Mouse (Mus musculus): ENCODE data around the gene Gm9922. TPM values are rescaled to one million over a fixed set of nuclear protein-coding genes. Genes with fewer than 3 reads are reported as not detected.
A peak's percentile ranks its signal among the peaks of the same experiment; 100 is the strongest.

Gm9922 gene
- polyA plus RNA-seq (2016; fragmentation: Nextera tagmentation; extraction: Ambion mirVana): 0.58 TPM in 1 of 2 replicates, not detected in the other

DNA sequence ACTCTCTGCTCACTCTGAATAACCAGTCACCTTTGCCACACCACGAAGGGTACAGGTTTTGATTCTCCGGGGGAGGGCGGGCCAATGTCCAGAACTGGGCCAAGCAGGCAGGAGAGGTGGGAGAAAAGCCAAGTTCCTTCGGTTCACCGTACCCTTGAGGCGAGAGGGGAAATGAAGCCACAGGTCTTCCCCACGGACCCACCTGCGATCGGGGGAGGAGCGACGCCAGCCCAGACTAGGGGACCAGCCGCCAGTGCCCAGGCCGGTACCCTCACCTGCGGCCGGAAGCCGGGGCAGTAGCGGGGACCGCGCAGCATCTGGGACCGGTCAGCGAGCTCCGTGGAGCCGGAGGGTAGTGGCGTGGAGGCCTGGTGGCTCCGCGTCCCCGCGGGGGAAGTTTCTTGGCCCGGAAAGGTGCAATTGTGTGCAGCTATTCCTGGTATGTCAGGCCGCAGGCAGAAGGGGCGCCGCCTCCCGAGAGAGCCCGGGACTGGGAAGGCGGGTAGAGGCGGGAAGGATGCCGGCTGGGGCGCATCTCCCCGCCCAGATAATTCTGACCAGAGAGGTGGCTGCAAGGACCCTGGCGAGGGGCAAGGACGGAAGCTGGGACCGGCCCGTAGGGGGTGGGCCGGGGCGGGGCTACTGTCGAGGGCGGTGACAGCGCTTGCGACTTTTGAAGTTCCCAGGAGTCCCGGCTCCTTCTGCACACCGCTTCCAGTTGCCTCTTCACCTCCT lies at the start of gene Gm9922, which contains the start of gene Lmo7:
Gm9922 (minus strand) TSS at position 578 of the 735 bp plus-strand sequence.
Lmo7 (plus strand) TSS at position 721 of the 735 bp plus-strand sequence.
- Histone ChIP-seq H3K9me3 (no peaks in the 10 kb centered on the region), H3K27me3 (ENCODE audit: insufficient read depth, poor library complexity, severe bottlenecking) (peaks cover 56% of the 10 kb centered on the region), H3K27ac (peak within 1 kb of the TSS; percentile 79), H3K36me3 (no peaks in the 10 kb centered on the region), H3K4me3 (peak within 1 kb of the TSS; percentile 78), H3K4me1 (replicated peaks) (peaks cover 18% of the 10 kb centered on the region)
- DNase-seq (ENCODE audit: low spot score): peak; percentile 74
- under 1% methylated on average over 51 of the region's 51 CpGs for WGBS

- Histone ChIP-seq H3K27ac (no peak overlapping the region), H3K4me1 (replicated peaks) (no peaks in the 10 kb centered on the region), H3K27me3 (ENCODE audit: insufficient read depth, poor library complexity, severe bottlenecking) (no peaks in the 10 kb centered on the region), H3K4me3 (no peak overlapping the region), H3K36me3 (no peaks in the 10 kb centered on the region), H3K9me3 (no peaks in the 10 kb centered on the region)
- no peak for DNase-seq (ENCODE audit: low spot score)
- WGBS: 89% methylated on average over 3 of the region's 3 CpGs
Observed at GRCm38 (mm10) chr14:101778426-101778825, 48.8 kb upstream of the Gm9922 start.

- DNase-seq (ENCODE audit: low spot score): no peak
- H3K9me3 ChIP-seq: no peaks in the 10 kb centered on the region
- H3K4me1 ChIP-seq (replicated peaks): no peaks in the 10 kb centered on the region
- H3K27ac ChIP-seq: no peak overlapping the region
- no peaks in the 10 kb centered on the region for H3K36me3 ChIP-seq
- H3K27me3 ChIP-seq (ENCODE audit: insufficient read depth, poor library complexity, severe bottlenecking): no peaks in the 10 kb centered on the region
- WGBS: 35% methylated on average over 3 of the region's 3 CpGs
- no peak overlapping the region for H3K4me3 ChIP-seq
Observed at GRCm38 (mm10) chr14:101777129-101777493, 47.5 kb upstream of the Gm9922 start.

GRCm38 (mm10) chr14:101776296-101777128 lies 46.9 kb upstream of the Gm9922 start:
- Histone ChIP-seq H3K4me3 (no peak overlapping the region), H3K27ac (no peak overlapping the region), H3K36me3 (no peaks in the 10 kb centered on the region), H3K9me3 (no peaks in the 10 kb centered on the region), H3K27me3 (ENCODE audit: insufficient read depth, poor library complexity, severe bottlenecking) (no peaks in the 10 kb centered on the region), H3K4me1 (replicated peaks) (no peaks in the 10 kb centered on the region)
- 12% methylated on average over 4 of the region's 4 CpGs for WGBS
- no peak for DNase-seq (ENCODE audit: low spot score)

- no peak for DNase-seq (ENCODE audit: low spot score)
- no peaks in the 10 kb centered on the region for H3K27me3 ChIP-seq (ENCODE audit: insufficient read depth, poor library complexity, severe bottlenecking)
- no peak overlapping the region for H3K4me3 ChIP-seq
- 56% methylated on average over 4 of the region's 4 CpGs for WGBS
- no peak overlapping the region for H3K27ac ChIP-seq
- H3K36me3 ChIP-seq: no peaks in the 10 kb centered on the region
- no peaks in the 10 kb centered on the region for H3K9me3 ChIP-seq
- H3K4me1 ChIP-seq (replicated peaks): no peaks in the 10 kb centered on the region
Observed at GRCm38 (mm10) chr14:101774631-101775030, 45.0 kb upstream of the Gm9922 start.

DNA sequence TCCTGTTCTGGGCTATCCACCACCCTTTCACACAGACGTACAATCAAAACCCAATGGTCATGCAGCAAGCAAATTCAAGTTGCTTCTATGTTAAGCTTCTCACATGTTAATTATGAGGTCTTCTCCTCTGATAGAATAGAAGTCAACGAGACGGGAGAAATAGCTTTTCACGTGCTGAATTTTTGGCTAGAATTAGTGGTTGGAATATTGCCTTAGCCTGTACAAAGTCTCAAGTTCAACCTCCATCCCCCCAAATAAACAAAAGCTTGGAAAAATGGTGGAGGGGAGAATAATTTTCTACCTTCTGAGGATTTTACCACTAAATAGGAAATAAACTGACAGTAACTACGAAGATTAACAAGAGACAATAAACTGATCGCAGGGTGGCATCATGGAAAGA lies 42.1 kb upstream of the Gm9922 start:
- Histone ChIP-seq H3K27ac (no peak overlapping the region), H3K27me3 (ENCODE audit: insufficient read depth, poor library complexity, severe bottlenecking) (no peaks in the 10 kb centered on the region), H3K36me3 (no peaks in the 10 kb centered on the region), H3K9me3 (no peaks in the 10 kb centered on the region), H3K4me1 (replicated peaks) (no peaks in the 10 kb centered on the region), H3K4me3 (no peak overlapping the region)
- 96% methylated on average over 6 of the region's 6 CpGs for WGBS
- no peak for DNase-seq (ENCODE audit: low spot score)

DNA sequence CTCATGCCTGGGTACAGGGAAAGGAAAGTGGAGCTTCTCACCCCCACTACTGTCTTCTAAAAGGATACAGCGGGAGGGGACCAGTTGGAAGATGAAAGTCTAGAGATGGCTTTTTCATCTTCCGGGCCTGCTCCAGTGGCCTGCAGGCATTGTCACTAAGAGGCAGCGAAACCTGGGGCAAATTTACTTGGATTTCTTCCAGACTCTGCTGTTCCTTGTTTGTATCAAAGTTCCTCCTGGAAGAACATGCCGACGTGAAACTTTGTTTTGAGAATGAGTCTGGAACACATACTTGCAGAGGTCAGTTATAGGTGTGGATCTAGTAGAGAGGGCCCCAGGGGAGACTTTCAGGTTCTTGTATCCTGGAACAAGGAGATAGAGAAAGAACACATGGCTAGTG lies 41.7 kb upstream of the Gm9922 start:
- no peak for DNase-seq (ENCODE audit: low spot score)
- Histone ChIP-seq H3K9me3 (no peaks in the 10 kb centered on the region), H3K36me3 (no peaks in the 10 kb centered on the region), H3K4me3 (no peak overlapping the region), H3K27me3 (ENCODE audit: insufficient read depth, poor library complexity, severe bottlenecking) (no peaks in the 10 kb centered on the region), H3K4me1 (replicated peaks) (no peaks in the 10 kb centered on the region), H3K27ac (no peak overlapping the region)
- 87% methylated on average over 5 of the region's 5 CpGs for WGBS

DNA sequence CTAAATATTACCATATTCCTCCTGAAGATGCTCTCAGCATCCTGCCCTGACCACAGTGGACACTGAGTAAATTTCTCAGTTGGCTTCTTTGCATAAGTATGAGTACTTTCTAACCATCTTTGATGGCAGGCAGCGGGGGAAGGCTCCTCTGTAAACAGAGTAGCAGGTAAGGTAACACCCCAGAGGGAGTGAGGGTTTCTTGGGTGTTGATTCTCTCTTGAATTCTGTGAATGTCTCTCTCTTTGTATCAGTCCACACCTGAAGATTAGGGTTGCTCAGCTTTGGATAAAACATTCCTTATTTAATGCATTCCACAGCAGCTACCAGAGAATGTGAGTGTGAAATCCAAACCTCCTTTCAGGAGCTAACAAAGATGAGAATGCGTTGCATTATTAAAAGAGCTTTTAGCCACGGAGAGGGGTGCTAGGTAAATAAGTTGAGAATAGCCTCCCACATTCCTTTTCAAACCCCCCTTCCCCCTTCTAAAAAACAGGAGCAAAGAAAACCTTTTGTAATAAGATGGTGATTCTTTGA lies 34.2 kb upstream of the Gm9922 start:
- no peaks in the 10 kb centered on the region for H3K9me3 ChIP-seq
- no peak overlapping the region for H3K27ac ChIP-seq
- no peak for DNase-seq (ENCODE audit: low spot score)
- H3K4me1 ChIP-seq (replicated peaks): no peaks in the 10 kb centered on the region
- H3K27me3 ChIP-seq (ENCODE audit: insufficient read depth, poor library complexity, severe bottlenecking): no peaks in the 10 kb centered on the region
- 30% methylated on average over 3 of the region's 3 CpGs for WGBS
- H3K4me3 ChIP-seq: no peak overlapping the region
- H3K36me3 ChIP-seq: no peaks in the 10 kb centered on the region

- Histone ChIP-seq H3K36me3 (no peaks in the 10 kb centered on the region), H3K27ac (no peak overlapping the region), H3K9me3 (no peaks in the 10 kb centered on the region), H3K4me1 (replicated peaks) (no peaks in the 10 kb centered on the region), H3K4me3 (no peak overlapping the region), H3K27me3 (ENCODE audit: insufficient read depth, poor library complexity, severe bottlenecking) (no peaks in the 10 kb centered on the region)
- 62% methylated on average over 1 of the region's 1 CpGs for WGBS
- DNase-seq (ENCODE audit: low spot score): no peak
Observed at GRCm38 (mm10) chr14:101762267-101762666, 32.7 kb upstream of the Gm9922 start.

GRCm38 (mm10) chr14:101755425-101755824 lies 25.8 kb upstream of the Gm9922 start:
- Histone ChIP-seq H3K4me3 (no peak overlapping the region), H3K27ac (no peak overlapping the region), H3K4me1 (replicated peaks) (no peaks in the 10 kb centered on the region), H3K36me3 (no peaks in the 10 kb centered on the region), H3K9me3 (no peaks in the 10 kb centered on the region), H3K27me3 (ENCODE audit: insufficient read depth, poor library complexity, severe bottlenecking) (no peaks in the 10 kb centered on the region)
- 42% methylated on average over 4 of the region's 4 CpGs for WGBS
- no peak for DNase-seq (ENCODE audit: low spot score)

- Histone ChIP-seq H3K4me1 (replicated peaks) (no peaks in the 10 kb centered on the region), H3K27me3 (ENCODE audit: insufficient read depth, poor library complexity, severe bottlenecking) (no peaks in the 10 kb centered on the region), H3K27ac (no peak overlapping the region), H3K9me3 (no peaks in the 10 kb centered on the region), H3K4me3 (no peak overlapping the region), H3K36me3 (no peaks in the 10 kb centered on the region)
- no peak for DNase-seq (ENCODE audit: low spot score)
- 89% methylated on average over 4 of the region's 4 CpGs for WGBS
Observed at GRCm38 (mm10) chr14:101750910-101751309, 21.3 kb upstream of the Gm9922 start.

DNA sequence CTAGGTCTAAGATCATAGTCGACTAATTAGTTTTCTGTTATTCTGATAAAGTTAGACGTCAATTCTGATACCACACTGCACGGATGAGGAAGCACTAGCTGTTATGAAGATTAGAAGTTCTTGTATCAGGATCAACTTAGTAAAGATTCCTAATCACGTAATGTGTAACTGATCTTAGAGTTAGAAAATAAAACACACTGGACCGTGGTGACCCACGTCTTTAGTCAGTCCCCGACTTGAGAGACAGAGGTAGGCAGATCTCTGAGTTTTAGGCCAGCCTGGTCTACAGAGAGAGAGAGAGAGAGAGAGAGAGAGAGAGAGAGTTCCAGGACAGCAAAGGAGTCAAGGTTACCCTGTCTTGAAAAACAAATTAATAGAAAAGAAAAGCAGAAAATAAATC lies 18.8 kb upstream of the Gm9922 start:
- H3K4me1 ChIP-seq (replicated peaks): no peaks in the 10 kb centered on the region
- H3K9me3 ChIP-seq: no peaks in the 10 kb centered on the region
- no peak for DNase-seq (ENCODE audit: low spot score)
- H3K27me3 ChIP-seq (ENCODE audit: insufficient read depth, poor library complexity, severe bottlenecking): no peaks in the 10 kb centered on the region
- no peak overlapping the region for H3K4me3 ChIP-seq
- no peak overlapping the region for H3K27ac ChIP-seq
- no peaks in the 10 kb centered on the region for H3K36me3 ChIP-seq
- 90% methylated on average over 7 of the region's 7 CpGs for WGBS

DNA sequence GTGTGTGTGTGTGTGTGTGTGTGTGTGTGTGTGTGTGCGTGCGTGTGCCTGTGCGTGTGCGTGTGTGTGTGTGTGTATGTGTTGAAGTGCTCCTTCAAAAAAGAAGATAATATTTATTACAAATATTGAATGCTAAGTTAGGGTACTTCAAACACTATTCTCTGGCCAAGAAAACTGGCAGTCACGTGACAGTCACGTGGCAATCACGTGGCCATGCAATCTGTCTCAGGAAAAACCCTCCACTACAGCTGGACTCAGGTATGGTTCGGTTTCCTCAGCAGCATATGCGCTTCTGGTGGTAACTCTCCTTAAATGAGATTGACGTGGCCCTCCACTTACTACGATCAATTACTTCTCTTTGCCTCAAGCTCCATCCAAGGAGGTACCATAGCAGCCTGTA lies 18.2 kb upstream of the Gm9922 start:
- H3K27me3 ChIP-seq (ENCODE audit: insufficient read depth, poor library complexity, severe bottlenecking): no peaks in the 10 kb centered on the region
- DNase-seq (ENCODE audit: low spot score): no peak
- H3K27ac ChIP-seq: no peak overlapping the region
- H3K9me3 ChIP-seq: no peaks in the 10 kb centered on the region
- H3K4me1 ChIP-seq (replicated peaks): no peaks in the 10 kb centered on the region
- no peaks in the 10 kb centered on the region for H3K36me3 ChIP-seq
- no peak overlapping the region for H3K4me3 ChIP-seq
- whole genome bisulfite sequencing: 92% methylated on average over 11 of the region's 11 CpGs

Data from hindbrain, embryonic 10.5 days (tissue).